Mouse (Mus musculus) brain, embryonic 14.5 days (tissue): ENCODE measurements around the gene Abcc4.

Experiments
- CTCF ChIP-seq: fragments of 200-500 bp; IDR thresholded peaks from 2 replicates; pipeline ENCODE4 v1.5.1; 2012; ENCODE audit warnings: inconsistent platforms, mild to moderate bottlenecking, moderate library complexity, borderline replicate concordance; ENCODE audit not compliant: insufficient read depth, insufficient read length; ENCODE audit errors: extremely low read depth
- POLR2A ChIP-seq: fragments of 200-500 bp; IDR thresholded peaks from 2 replicates; pipeline ENCODE4 v1.6.1; 2012; ENCODE audit warnings: mild to moderate bottlenecking, inconsistent platforms, borderline replicate concordance; ENCODE audit not compliant: poor library complexity, insufficient read depth, insufficient read length, severe bottlenecking; ENCODE audit errors: extremely low read depth

DNA sequence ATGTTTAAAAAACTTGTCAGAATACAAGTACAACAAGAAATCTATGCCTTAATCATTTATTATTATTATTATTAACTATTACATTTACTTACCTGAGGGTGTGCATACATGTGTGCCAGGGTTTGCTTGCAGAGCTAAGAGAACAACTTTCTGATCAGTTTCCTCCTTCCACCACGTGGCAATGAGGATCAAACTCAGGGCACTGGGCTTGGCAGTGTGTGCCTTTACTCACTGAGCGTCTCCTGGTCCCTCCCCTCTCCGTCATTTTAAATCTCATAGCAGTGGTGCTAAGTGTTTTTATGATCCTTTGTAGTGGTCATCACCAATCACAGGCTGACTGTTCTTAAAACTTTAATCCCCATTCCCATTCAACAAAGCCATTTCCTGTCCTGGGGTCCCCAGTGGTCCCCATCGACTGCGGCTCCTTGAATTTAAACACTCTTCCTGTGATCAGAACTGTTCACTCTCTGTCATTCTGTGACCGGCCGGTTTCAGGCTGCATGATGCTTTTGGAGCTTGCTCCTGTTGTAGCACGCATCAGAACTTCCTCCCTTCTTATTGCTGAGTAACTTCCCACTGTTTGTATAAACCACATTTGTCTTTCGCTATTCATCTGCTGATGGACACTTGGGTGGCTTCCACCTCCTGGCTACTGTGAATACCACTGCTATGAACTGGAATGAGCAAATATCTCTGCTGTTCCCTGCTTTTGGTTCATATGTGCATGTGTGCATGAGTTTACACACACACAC is 191.6 kb downstream of the Abcc4 start:
- no peak for TF ChIP-seq CTCF
- TF ChIP-seq POLR2A = no peak
